Mouse (Mus musculus) liver, embryonic 11.5 days (tissue): ENCODE data around the gene Rtn1. TPM values are rescaled to one million over a fixed set of nuclear protein-coding genes. Genes with fewer than 3 reads are reported as not detected.

Source experiments
- ATAC-seq: fragments of 200-750 bp; cut with Nextera tagmentation; replicated peaks from 2 replicates; pipeline ENCODE4 v1.8.0; 2017; ENCODE audit warnings: moderate number of reproducible peaks, mild to moderate bottlenecking, moderate TSS enrichment, moderate library complexity; ENCODE audit not compliant: low FRiP score
- DNase-seq: peaks from one replicate; pipeline ENCODE4 v3.0.0-alpha.2; 2017; ENCODE audit warnings: low spot score
- H3K27ac ChIP-seq: fragments of 300-500 bp; sonication (generic); 2 replicates; pipeline ENCODE4 v1.5.1; 2014; ENCODE audit warnings: mild to moderate bottlenecking, low read depth, low read length, control low read depth
- H3K27me3 ChIP-seq: fragments of 300-500 bp; sonication (generic); replicated peaks from 2 replicates; pipeline ENCODE4 v1.6.1; 2014; ENCODE audit warnings: low read length, mixed read lengths; ENCODE audit not compliant: control insufficient read depth, insufficient read depth
- H3K36me3 ChIP-seq: fragments of 300-500 bp; sonication (generic); 2 replicates; pipeline ENCODE4 v1.6.1; 2014; ENCODE audit warnings: mild to moderate bottlenecking, low read length, moderate library complexity, mixed read lengths; ENCODE audit not compliant: control insufficient read depth, insufficient read depth
- H3K4me1 ChIP-seq: fragments of 300-500 bp; sonication (generic); replicated peaks from 2 replicates; pipeline ENCODE4 v1.6.1; 2014; ENCODE audit warnings: low read length, mixed read lengths; ENCODE audit not compliant: control insufficient read depth, insufficient read depth
- H3K4me2 ChIP-seq: fragments of 300-500 bp; sonication (generic); 2 replicates; pipeline ENCODE4 v1.6.1; 2014; ENCODE audit warnings: mild to moderate bottlenecking, control low read depth, moderate library complexity
- H3K4me3 ChIP-seq: fragments of 300-500 bp; sonication (generic); 2 replicates; pipeline ENCODE4 v1.5.1; 2014; ENCODE audit warnings: low read depth, low read length, control low read depth
- H3K9ac ChIP-seq: fragments of 300-500 bp; sonication (generic); 2 replicates; pipeline ENCODE4 v1.6.1; 2014; ENCODE audit warnings: low read depth, low read length, control low read depth
- H3K9me3 ChIP-seq: fragments of 300-500 bp; sonication (generic); 2 replicates; pipeline ENCODE4 v1.6.1; 2016; ENCODE audit warnings: low read length, inconsistent platforms, mixed read lengths; ENCODE audit not compliant: control insufficient read depth
- WGBS: fragments of 180-500 bp; shearing (Covaris S2); extraction: QIAGEN DNeasy Blood & Tissue Kit; methylation state at CpG from one replicate; pipeline ENCODE4 v1.1.7; 2014; 5-methylcytosine and 5-hydroxymethylcytosine counted together
- polyA plus RNA-seq: library from polyadenylated mRNA; unstranded; fragments of >200 nt; fragmentation: Nextera tagmentation; extraction: Ambion mirVana; gene quantifications from 2 replicates; pipeline ENCODE4 v1.2.1, GENCODE M21; 2014

Gene Rtn1
- polyA plus RNA-seq, 1 experiment from 2014 or later, result 3.6 TPM

DNA sequence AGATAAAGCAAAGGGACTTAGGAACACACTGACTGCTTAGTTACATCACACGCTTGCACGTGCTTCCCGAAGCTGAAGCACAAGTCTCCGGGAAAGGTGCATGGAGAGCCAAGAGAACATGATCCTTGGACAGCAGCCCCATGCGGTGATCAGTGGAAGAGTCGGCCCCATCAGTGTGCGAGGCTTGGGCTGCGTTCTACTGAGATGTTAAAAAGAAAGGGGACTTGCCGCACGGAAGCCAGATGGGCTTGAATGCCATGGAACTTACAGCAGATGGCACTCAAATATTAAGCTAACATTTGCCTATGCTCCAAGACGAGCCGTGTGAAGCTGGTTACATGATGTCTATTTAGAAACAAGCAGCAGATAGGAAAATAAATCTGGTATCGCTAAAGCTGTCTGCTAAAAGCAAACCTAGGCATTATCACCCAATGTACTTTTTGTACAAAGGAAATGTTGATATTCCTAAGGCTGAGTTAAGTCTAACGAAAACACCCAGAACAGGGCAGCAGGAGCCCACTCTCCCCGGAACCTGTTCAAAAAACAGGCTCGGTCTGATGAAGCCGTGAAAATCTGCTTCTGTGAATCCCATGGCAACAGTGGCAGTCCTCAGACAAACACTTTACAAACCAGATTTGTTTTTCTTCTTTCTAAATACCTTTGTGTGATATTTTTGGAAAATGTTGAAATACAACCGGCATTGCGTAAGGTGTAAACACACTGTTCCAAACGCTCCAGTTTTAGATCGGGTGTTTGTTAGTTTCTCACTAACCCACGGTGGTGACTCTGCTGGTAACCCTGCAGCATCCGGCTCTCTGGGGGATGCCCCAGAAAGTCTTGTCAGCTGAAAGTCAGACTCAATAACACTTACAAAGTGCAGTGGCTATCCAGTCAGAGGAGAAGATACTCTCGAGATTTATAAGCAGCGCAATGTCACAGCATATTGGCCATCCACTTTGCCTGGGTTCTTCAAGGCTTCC lies 123.2 kb downstream of the Rtn1 start:
- Histone ChIP-seq H3K4me1 (no peaks in the 10 kb centered on the region), H3K4me3 (no peak overlapping the region), H3K27ac (no peak overlapping the region), H3K36me3 (no peaks in the 10 kb centered on the region), H3K27me3 (no peaks in the 10 kb centered on the region), H3K9ac (no peak overlapping the region), H3K4me2 (no peak overlapping the region), H3K9me3 (no peaks in the 10 kb centered on the region)
- DNase-seq (no peak), ATAC-seq (no peak)
- WGBS, result 81% methylated on average over 25 of the region's 25 CpGs

- Histone ChIP-seq H3K4me3 (no peak overlapping the region), H3K9me3 (no peaks in the 10 kb centered on the region), H3K9ac (no peak overlapping the region), H3K27me3 (no peaks in the 10 kb centered on the region), H3K36me3 (no peaks in the 10 kb centered on the region), H3K4me2 (no peak overlapping the region), H3K27ac (no peak overlapping the region), H3K4me1 (no peaks in the 10 kb centered on the region)
- no peak for DNase-seq
- 84% methylated on average over 7 of the region's 7 CpGs for WGBS
- ATAC-seq, result no peak
Observed at GRCm38 (mm10) chr12:72284576-72284975, 124.3 kb downstream of the Rtn1 start.

DNA sequence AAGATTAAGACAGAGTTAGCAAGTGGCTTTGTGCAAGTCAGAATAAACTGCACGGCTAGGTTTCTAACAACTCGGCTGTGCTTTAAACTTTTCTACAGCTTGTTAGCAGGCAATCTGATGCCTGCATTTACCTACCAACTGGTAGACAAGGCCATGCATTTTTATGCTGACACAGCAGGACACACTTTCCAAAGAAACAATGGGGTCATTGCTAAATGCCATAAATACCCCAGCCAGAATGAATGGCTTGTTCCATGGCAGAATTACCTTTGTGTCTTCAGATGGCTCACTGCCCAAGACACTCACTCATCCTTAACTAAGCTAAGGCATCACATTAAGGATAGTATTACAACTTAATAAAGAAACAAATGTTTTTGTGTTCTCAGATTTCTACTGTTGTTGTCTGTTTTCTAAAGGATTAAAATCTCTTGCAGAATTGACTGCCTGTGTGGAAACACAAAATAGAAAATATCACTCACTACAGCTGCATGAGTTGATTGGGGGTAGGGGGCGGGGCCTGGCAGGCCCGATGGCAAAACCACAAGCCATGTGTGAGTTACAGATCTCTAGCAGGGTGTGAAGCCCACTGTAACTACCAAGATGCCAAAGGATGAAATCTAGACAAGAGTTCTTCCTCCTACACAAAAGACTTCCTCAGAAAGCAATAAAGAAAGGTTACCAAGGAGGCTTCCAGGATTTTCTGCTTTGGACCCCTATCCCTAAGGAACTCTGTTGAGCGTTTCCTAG lies 129.6 kb downstream of the Rtn1 start:
- H3K4me1 ChIP-seq, result no peaks in the 10 kb centered on the region
- no peak overlapping the region for H3K4me2 ChIP-seq
- H3K4me3 ChIP-seq, result no peak overlapping the region
- no peak for ATAC-seq
- no peak overlapping the region for H3K9ac ChIP-seq
- H3K27ac ChIP-seq, result no peak overlapping the region
- no peaks in the 10 kb centered on the region for H3K27me3 ChIP-seq
- 74% methylated on average over 5 of the region's 5 CpGs for WGBS
- no peak for DNase-seq
- no peaks in the 10 kb centered on the region for H3K9me3 ChIP-seq
- H3K36me3 ChIP-seq, result no peaks in the 10 kb centered on the region

- DNase-seq (no peak), ATAC-seq (no peak)
- Histone ChIP-seq H3K27me3 (no peaks in the 10 kb centered on the region), H3K27ac (no peak overlapping the region), H3K9me3 (no peaks in the 10 kb centered on the region), H3K9ac (no peak overlapping the region), H3K4me2 (no peak overlapping the region), H3K4me3 (no peak overlapping the region), H3K36me3 (no peaks in the 10 kb centered on the region), H3K4me1 (no peaks in the 10 kb centered on the region)
- 67% methylated on average over 13 of the region's 13 CpGs for WGBS
Observed at GRCm38 (mm10) chr12:72273721-72274414, 135.0 kb downstream of the Rtn1 start.

DNA sequence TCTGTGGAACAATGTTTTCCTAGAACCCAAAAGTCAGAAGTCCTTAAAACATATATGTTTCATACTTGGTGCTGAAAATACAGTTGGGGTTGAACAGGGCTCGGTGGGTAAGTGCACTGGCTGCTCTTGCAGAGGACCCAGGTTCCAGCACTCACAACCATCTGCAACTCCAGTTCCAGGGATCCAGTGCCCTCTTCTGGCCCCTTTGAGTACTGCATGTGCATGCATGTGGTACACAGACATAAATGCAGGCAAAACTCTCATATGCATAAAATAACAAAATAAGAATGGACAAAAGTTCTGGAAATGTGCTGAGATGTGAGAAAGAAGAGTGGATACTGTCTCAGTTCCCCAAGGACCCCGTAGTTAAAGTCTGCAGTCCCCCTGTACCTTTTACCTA lies 141.2 kb downstream of the Rtn1 start:
- Histone ChIP-seq H3K27ac (no peak overlapping the region), H3K4me3 (no peak overlapping the region), H3K4me2 (no peak overlapping the region), H3K9me3 (no peaks in the 10 kb centered on the region), H3K4me1 (no peaks in the 10 kb centered on the region), H3K36me3 (no peaks in the 10 kb centered on the region), H3K27me3 (no peaks in the 10 kb centered on the region), H3K9ac (no peak overlapping the region)
- DNase-seq, result no peak
- WGBS, result 78% methylated on average over 2 of the region's 2 CpGs
- ATAC-seq, result no peak

GRCm38 (mm10) chr12:72265261-72266228 lies 143.3 kb downstream of the Rtn1 start:
- Histone ChIP-seq H3K9me3 (no peaks in the 10 kb centered on the region), H3K9ac (no peak overlapping the region), H3K4me2 (no peak overlapping the region), H3K36me3 (no peaks in the 10 kb centered on the region), H3K4me3 (no peak overlapping the region), H3K27ac (no peak overlapping the region), H3K27me3 (no peaks in the 10 kb centered on the region), H3K4me1 (no peaks in the 10 kb centered on the region)
- WGBS, result 76% methylated on average over 3 of the region's 3 CpGs
- DNase-seq, result no peak
- ATAC-seq, result no peak

DNA sequence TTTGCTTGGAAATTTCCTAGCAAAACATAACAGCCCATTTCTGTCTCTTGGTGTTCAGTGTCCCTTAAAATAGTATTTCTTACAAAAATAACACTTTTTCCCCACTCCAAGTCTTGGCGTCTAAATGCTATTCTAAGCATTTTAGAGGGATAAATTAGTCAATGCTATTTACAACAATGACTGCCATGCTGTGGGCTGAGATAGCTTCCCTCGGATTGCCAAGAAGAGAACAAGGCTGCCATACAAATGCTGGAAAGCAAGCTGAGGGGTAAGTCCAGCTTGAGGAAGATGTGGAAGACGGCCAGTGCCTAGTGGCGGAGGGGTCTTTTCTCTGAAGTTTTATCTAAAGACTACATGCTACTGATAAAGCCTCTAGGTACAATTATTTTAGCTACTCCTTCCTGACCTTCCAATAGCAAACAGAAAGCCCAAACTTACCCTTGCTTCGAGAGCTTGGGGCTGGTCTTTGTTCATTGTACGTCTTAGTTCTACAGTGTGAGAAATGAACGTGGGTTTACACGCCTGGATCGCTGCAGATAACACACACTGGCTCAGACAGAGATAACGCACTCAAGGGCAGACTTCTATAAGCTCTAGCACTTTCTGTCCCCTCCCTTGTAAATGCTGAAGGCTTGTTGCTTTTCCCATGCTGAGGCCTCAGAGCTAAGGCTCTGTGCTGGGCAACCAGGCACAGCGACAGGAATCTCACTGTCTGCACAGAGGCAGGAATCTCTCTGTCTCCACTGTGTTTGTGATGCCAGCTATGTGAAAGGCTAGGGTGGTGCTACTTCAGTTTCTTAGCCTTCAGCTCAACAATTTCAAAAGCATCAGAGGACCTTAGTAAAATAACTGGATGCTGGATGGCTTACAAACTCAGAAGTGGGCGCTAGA lies 145.4 kb downstream of the Rtn1 start:
- no peaks in the 10 kb centered on the region for H3K9me3 ChIP-seq
- H3K27ac ChIP-seq, result no peak overlapping the region
- no peak overlapping the region for H3K4me2 ChIP-seq

More for the DNA sequence above, 145.4 kb downstream of the Rtn1 start:
- ATAC-seq, result peak; percentile 62
- no peaks in the 10 kb centered on the region for H3K27me3 ChIP-seq
- 63% methylated on average over 12 of the region's 12 CpGs for WGBS
- DNase-seq, result no peak
- no peaks in the 10 kb centered on the region for H3K4me1 ChIP-seq
- H3K36me3 ChIP-seq, result no peaks in the 10 kb centered on the region
- no peak overlapping the region for H3K4me3 ChIP-seq
- no peak overlapping the region for H3K9ac ChIP-seq
